Mouse (Mus musculus) G1E (cell line): ENCODE results near the gene Fam135a.

Source experiments
- CTCF ChIP-seq: IDR thresholded peaks from 2 replicates; pipeline ENCODE4 v1.5.1; 2012; ENCODE audit warnings: low read depth, low read length, inconsistent platforms, mixed read lengths
- GATA1 ChIP-seq: IDR thresholded peaks from 2 replicates; pipeline ENCODE4 v1.6.1; 2012; ENCODE audit warnings: borderline replicate concordance, low read length, inconsistent platforms, mixed read lengths
- TAL1 ChIP-seq: conservative IDR thresholded peaks from 2 replicates; pipeline ENCODE4 v1.6.1; 2012; ENCODE audit warnings: low read depth, low read length, inconsistent platforms, mixed read lengths

DNA sequence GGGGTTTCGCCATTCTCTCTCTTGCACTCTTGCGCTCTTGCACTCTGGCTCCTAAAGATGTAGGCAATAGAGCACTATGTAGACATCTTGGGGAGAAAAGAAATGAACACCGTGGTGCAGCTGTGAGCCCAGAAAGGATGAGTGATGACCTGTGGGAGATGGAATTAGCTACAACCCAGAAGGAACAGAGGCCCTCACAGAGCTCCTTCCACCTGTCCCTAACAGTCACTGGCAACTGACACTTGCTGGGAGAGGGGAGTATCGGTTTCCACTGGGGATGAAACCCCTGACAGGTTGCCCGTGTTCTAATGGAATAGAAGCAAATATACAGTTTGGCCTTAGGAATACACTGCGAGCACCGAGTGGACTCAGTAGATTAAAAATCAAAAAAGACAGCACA, 31.3 kb downstream of the Fam135a start:
- TF ChIP-seq CTCF (no peak), GATA1 (no peak), TAL1 (no peak)
